Mouse (Mus musculus) sigmoid colon, adult 10 weeks (tissue): ENCODE measurements around the gene Prl6a1. TPM values are rescaled to one million over a fixed set of nuclear protein-coding genes. Genes with fewer than 3 reads are reported as not detected.

Source experiments
- polyA plus RNA-seq: library from polyadenylated mRNA; stranded (reverse); fragments of 350-450 nt; fragmentation: Illumina TruSeq; extraction: RNeasy Lipid Tissue Mini Kit (QIAGEN cat#74804); gene quantifications from one replicate; pipeline ENCODE4 v1.2.3, GENCODE M21; 2014; ENCODE audit warnings: low read depth, low replicate concordance

The Prl6a1 gene
- not detected for polyA plus RNA-seq

DNA sequence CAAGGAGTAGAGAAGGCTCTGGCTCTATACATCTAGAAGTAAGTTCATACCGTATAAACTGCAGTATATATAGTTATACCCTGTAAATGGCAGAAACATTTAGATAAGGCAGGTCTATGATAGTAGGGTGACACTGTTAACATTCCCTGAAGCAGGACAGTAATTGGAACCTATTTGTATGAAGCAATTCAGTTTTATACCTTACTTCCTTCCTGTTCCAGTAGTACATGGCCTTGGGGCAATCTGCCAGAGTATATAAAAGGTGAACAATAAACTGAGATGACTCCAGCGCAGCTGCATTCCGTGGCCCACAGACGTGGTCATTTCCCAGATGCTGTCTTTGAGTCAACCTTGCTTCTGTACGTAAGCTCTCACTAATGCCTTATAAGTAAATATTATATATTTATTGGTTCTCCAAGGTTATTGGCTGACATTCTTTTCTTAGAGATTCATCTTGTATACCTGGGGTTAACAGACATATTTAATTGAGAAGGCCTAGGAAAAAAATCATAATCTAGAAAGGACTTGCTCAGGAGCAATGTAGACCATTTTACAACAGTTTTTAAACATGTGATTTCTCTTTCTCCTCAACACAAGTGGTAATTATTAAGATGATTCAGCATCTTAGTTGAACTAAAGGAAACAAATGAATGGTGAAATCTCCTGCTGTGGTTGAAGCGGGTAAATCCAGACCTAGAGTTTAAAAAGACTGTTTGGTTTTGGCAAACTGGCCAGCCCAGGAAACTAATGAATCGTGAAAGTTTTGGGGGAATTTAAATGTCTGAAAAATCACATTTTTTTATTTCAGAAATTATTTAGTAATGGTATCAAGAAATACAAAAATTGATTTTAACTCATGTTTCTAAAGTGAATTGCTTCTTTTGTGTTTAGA, at the start of gene Prl6a1:
Gene Prl6a1, plus strand, starts transcription at position 294 of the 892 bp plus-strand sequence.

DNA sequence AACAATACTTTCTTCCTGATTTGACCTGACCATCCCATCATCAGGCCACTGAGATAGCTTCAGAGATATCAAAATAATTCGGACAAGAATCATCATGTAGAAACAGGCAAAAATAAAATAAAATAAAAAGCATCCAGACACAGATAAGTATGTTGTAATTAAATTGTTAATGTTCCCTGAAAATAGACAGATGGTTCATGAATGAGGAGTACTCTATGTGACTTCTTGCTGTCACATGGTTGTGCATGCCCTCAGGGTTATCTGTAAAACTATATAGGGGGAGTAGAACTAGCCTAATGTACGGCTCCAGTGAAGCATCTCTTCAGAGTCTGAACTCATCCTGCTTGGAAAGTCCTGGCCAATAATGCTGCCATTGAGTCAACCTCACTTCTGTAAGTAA, 32.9 kb downstream of the Prl6a1 start, which contains the start of gene Prl8a2:
Gene Prl8a2, plus strand, starts transcription at position 301 of the 400 bp plus-strand sequence.

Other genes starting within 250 kb of the Prl6a1 start
- not detected for gene Prl3d1, start 218.4 kb upstream of the Prl6a1 start, polyA plus RNA-seq
- gene Prl3d2, start 190.9 kb upstream of the Prl6a1 start, polyA plus RNA-seq: not detected
- not detected for gene Prl3d3, start 155.8 kb upstream of the Prl6a1 start, polyA plus RNA-seq
- gene Prl3c1, start 116.0 kb upstream of the Prl6a1 start, polyA plus RNA-seq: not detected
- not detected for gene Prl3b1, start 70.8 kb upstream of the Prl6a1 start, polyA plus RNA-seq
- gene Prl3a1, start 53.2 kb upstream of the Prl6a1 start, polyA plus RNA-seq: not detected
- not detected for gene Prl8a2, start 33.0 kb downstream of the Prl6a1 start, polyA plus RNA-seq
- not detected for gene Prl2b1, start 78.2 kb downstream of the Prl6a1 start, polyA plus RNA-seq
- gene Prl8a6, start 126.1 kb downstream of the Prl6a1 start, polyA plus RNA-seq: not detected
- not detected for gene Prl8a8, start 200.6 kb downstream of the Prl6a1 start, polyA plus RNA-seq